Mouse (Mus musculus): ENCODE results near the gene Lclat1.
"Not testable (repeated sequence)": the region's sequence is repeated elsewhere in the genome, so short reads cannot be mapped to it uniquely, and the experiment has no call there.

Lclat1 gene

DNA sequence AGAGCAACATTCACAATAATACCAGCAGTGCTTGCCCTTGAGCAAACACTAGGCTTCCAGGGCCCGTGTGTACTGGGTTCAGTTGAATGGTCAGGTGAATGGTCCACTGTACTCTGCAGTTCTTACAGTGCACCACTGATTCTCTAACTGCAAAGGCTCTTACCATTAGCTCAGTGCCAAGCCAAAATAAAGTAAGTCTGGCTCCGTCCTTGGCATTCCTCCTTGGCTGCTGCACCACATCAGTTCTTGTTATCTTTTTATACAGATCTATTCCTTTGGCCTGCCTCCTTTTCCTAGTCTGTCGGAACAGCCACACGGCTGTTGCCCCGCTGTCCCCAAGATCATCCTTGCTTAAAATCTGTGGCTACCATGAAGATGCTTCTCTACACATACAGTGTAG lies 130.7 kb downstream of the Lclat1 start:
- peak in 1 of 2 experiments; percentile 23 for DNase-seq (ENCODE audit: low spot score in 2 of 2)

DNA sequence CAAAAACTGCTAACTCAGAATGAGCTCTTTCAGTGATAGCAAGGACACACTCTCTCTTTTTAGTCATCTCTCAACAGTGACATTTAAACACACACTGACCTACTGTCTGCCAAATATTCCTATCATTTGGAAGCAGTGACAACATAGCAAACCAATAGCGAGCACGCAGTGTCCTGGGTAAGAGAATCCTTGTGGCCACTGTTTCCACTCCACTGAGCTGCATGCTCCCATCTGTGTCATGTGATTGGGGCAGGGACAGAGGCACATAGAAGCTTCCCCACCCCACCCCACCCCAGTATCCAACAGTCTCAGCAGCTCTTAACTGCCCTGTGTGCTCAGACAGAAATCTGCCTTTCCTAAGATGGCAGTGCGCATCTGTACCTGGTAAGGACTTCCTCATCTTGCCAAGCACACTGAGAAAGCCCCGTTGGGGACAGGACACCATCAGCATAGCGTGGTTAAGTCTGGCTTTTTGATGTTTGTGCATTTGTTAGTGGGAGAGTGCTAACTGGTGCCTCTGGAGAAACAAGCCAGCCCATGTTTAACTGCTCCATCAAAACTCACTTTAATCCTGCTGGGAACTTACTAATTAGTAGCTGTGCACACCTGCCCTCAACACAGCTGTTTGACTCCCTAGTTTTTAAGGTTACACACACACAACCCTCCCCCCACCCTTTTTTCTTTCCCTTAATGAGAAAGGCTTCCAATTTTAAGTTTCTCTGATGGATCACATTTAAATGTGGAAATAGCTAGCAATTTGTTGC lies 133.5 kb downstream of the Lclat1 start:
- DNase-seq (ENCODE audit: low spot score in 2 of 2), result peak in 1 of 2 experiments; percentile 0

DNA sequence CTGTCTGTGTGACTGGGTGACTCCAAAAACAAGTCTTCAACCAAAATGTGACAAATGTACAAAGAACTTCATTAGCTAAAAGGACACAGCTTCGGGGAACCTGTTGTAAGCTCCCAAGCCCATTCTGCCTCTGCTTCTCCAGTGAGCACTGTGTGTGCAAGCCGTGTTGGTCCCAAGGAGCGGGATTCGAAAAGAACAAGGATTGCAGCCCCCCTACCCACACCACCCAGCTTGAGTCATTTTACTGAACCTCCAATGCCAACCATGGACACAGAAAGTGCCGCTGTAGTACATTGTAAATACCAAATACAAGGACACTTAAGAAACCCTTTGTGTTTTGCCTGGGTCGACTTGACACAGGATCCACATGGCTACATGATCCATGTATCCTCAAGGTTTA lies 135.9 kb downstream of the Lclat1 start:
- DNase-seq (ENCODE audit: low spot score in 2 of 2), result no peak

DNA sequence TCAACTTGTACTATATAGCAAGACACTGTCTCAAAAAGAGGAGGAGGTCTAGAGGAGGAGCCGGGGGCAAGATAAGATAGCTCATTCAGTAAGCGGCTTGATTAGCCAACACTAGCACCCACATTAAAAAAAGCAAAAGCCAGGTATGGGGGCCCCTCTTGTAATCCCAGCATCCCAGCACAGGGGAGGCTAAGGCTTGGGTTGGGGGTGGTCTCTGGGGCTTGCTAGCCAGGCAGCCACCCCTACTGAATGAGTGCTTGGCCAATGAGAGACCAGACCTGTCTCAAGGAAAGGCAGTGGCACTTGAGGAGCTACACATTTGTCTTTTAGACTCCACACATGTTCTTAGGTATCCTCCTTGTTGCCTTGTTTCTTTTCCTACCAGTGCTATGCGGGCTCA lies 136.8 kb downstream of the Lclat1 start:
- DNase-seq (ENCODE audit: low spot score in 2 of 2), result no peak

DNA sequence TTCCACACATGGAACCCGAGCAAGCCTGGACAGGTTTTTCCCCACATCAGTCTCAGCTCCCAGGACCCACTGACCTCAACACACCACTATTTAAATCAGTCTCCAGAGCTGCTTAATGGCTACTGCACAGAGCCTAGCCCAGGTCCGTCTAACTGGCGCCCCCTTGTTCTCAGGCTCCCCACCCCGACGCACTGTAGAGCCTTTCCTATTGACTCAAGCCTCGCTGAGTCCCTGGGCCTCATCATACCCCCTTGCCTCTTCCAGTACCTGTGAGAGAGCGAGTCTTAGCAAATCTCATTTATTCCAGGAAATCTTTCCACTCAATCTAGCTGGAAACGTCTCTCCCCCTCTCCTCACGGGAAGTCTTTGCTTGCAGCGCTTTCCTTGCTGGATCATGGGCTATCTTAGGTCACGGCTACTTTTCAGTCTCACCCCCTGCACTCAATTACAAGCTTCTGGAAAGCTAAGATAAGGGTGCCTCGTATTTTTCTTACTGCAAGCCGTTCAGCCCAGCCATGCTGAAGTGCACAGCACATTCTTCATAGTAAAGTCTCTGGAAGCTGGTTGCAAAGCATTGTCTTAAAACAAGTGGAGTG lies 137.4 kb downstream of the Lclat1 start:
- DNase-seq (ENCODE audit: low spot score in 2 of 2), result no peak

DNA sequence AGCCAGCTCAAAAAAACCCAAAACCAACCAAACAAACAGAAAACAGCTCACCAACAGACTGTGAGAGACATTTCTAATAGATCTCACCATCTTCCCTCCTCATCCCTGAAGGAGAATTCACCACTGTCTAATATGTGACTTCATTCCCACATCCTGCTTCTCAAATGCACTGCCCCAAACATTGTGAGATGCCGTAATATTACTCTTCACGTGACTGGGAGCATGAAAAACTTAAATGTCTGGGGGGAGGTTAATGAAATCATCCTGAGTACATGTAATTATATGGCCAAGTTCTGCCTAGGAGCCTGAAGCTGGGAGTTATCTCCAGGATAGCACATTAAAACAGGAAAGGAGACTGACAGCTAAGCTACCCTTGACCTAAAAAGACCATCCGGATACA lies 138.3 kb downstream of the Lclat1 start:
- DNase-seq (ENCODE audit: low spot score in 2 of 2), result no peak

DNA sequence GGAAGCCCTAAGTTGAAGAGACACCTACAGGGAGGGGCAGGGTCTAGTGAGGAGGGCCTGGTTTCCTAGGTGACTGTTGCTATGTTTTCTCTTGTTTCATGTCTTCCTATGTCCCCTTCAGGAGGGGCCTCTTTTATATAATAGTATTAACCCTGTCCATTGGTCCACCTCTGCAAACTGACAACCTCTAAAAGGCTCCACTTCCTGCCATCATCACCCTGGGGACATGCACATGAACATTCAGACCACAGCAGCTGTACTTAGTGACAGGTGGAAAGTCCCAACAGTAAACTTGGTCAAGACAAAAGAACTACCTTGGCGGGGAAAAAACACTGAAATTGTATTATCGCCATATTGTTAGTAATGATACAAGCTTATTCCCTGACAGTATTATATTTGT lies 139.1 kb downstream of the Lclat1 start:
- no peak for DNase-seq (ENCODE audit: low spot score in 2 of 2)

DNA sequence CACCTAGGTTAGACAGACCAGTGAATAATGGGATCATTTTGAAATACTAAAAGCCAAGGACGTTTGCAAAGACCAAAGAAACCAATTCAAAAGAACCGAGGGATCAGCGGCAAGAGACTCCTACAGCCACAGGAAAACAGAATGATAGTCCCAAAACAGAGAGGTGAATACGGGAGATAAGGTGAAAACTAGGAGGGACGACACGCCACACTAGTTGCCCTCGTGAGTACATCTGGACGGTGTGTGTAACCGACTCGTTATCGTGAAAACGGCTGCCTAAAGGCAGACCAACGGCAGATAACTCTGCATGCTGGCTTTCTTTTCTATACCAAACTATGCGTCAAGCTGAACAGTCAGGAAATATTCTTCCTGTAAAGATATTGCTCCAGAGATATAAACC lies 140.0 kb downstream of the Lclat1 start:
- DNase-seq (ENCODE audit: low spot score in 2 of 2), result no peak

DNA sequence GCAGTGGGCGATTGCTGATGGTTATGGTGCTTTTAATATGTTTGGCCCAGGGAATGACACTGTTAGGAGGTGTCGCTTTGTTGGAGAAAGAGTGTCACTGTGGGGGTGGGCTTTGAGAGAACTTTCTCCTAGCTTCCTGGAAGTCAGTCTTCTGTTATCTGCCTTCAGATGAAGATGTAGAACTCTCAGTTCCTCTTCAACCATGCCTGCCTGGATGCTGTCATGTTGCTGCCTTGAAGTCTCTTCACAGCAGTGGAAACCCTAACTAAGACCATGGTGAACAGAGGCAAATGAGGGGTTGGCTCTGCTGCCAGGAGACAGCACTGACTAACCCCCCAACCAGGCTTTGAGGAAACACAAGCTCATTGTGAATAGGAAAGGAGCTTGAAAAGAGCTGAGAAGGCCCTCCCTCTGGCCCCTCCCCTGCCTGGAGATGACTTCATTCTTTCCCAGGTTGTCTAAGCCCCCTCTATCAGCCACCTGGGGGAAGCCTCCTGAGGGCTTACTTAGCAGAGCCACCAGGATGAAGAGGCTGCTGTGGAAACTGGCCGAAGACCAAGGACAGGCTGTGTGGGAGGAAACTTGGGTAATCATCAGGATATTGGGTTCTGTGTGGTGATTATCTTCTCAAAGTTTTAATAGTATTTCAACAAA lies 142.8 kb downstream of the Lclat1 start:
- no peak for DNase-seq (ENCODE audit: low spot score in 2 of 2)

DNA sequence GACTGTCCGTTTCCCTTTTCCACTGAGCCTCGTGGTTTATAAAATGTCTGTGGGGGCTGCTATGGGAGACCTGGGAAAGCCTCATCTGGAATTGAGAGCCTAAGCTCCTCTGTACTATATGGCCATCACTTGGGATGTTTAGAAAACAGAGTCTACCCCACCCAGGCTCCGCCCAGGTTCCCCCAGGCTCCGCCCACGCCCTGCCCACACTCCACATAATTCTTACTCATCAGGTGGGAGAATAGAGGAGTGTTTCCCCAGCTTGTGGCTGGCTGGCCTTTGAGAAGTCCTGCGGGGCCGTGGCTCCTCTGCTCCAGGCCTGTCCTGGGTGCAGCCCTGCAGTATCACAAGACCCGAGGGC lies 143.3 kb downstream of the Lclat1 start:
- no peak for DNase-seq (ENCODE audit: low spot score in 2 of 2)

DNA sequence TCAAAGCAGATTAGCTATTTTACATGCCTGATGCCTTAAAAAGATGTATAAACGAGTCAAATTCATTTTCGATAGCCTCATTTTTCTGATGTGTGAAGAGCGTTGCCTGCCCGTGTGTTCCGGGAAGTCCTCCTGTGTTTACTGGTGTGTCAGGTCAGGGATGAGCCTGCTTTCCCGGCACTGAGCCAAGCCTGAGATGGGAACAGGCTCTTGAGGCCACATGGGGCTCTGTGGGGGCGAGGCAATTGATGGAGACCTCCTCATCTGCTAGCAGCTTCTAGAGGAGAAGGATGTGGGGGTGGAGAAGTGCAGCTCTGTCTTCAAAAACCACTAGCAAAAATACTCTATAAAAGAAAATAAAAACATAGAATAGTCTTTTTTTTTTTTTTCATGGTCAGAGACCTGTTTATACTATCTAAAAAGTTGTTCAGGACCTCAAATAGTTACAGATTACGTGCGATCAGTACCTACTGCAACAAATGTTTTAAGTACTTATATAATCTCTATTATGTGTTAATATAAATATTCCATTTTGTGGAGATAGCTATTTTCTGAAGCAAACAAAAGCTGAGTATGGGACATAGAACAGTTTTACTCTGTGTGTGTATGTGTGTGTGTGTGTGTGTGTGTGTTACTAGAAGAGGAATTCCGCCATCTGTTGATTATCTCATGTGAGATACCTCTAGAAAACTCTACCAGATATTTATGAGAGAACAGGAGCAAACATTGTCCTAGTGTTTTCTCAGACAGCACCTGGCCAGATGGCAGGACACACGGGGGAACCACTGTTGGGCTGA lies 144.2 kb downstream of the Lclat1 start:
- no peak for DNase-seq (ENCODE audit: low spot score in 2 of 2)

DNA sequence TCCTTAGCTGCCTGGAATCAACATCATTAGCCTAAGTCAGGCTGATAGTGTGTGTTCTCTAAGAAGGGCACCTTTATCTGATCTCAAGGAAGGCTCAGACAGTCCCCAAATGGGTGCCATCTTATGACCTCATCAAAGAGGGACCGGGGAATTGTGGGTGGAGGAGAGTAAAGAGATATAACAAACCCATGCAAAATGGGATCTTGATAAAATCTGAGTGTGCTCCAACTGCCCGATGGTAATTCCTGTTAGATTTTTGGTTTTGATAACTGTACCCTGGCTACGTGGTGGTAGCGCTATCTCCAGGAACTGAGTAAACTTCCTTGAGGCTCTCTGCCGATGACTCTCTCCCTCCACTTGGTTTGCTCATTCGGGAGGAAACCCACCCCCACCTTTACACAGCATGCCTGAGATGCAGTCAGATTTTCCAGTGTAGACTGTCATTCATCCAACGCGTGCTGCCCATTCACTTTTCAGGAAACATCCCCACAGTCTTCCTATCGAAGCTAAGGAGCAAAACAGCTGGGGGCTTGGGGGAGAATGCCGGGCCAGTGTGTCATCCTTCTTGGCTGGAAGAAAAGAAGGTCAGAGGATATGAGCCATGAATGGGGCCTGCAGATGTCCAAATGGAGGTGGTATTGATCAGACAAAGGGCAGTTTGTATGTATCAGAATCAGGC lies 145.6 kb downstream of the Lclat1 start:
- DNase-seq (ENCODE audit: low spot score in 2 of 2), result no peak

DNA sequence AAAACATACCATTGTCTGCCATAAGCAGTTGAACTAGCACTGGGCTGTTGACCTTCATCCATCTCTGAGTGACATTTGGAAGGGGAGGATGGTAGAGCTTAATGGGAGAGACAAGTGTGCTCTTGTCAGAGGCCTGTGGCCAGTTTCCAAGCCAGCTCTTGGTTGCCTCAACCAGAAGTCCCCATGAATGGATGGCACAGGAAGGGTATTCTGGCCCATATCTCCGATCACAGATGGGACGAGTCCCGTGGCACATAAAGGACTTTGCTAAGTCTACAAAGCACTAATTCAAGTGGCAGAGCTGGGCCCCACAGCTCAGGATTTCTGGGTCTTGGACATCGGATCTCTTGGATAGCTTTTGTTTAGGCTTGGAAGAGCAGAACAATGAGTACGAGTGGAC lies 148.0 kb downstream of the Lclat1 start:
- DNase-seq (ENCODE audit: low spot score in 2 of 2), result no peak

DNA sequence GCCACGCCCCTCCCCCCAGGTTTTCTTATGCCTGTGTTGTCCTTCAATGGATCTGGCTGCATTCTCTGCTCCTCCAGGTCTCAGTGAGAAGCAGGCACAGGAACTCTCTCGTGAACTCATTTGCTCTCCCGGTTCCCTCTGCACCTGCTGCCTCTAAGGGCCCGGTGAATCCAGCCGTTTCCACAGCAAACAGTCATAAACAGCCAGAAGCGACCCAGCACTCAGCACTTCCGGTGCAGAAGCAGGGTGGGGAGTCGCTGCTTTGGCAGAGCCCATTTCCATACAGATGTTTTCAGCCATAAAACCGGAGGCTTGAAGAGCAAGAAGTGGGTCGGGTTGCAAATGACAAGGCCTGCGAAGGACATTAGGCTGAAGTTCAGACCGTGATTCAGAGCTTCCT lies 150.8 kb downstream of the Lclat1 start:
- DNase-seq (ENCODE audit: low spot score in 2 of 2), result no peak

DNA sequence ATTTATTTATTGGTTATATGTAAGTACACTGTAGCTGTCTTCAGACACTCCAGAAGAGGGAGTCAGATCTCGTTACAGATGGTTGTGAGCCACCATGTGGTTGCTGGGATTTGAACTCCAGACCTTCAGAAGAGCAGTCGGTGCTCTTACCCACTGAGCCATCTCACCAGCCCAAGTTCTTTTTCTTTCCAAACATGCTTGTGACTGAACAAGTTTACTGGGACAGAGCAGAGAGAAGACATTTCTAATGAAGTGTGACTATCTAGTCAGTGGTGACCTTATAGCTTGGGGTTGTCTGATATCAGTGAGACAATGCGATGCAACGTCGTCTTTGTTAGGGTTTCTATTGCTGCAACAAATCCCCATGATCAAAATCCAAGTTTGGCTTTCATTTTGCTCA lies 151.5 kb downstream of the Lclat1 start:
- DNase-seq (ENCODE audit: low spot score in 2 of 2), result not testable (repeated sequence)

DNA sequence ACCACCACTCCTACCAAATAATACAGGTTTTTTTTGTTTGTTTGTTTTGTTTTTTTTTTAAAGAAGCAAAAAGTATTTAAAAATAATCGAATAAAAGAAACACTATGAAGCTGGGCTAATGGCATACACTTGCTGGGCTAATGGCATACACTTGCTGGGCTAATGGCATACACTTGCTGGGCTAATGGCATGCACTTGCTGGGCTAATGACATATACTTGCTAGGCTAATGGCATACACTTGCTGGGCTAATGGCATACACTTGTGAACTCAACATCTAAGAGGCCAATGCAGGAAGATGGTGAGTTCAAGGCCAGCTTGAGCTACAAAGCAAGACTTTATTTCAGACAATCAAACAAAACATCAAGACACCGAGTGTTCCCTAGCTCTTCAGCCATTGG lies 154.8 kb downstream of the Lclat1 start:
- no peak for DNase-seq (ENCODE audit: low spot score in 2 of 2)

DNA sequence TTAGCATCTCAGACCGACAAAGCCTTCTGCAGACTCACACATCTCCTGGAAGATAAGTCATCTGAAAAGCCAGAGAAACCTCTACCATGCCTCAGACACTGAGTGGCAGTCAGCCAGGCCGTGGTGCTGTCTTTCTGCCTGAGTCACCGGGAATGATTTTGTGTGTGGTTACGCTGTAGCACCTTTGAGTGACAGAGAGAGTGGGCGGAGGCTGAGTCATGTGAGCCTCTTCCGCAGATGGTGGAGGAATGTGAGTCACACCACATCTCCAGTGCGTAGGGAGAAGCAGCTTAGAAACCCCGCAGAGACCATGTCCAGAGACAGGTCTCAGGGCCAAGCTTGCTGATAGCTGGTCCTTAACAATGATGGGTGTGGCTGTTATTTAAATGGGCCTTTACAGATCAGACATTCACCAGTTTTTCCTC lies 155.3 kb downstream of the Lclat1 start:
- DNase-seq (ENCODE audit: low spot score in 2 of 2), result no peak

DNA sequence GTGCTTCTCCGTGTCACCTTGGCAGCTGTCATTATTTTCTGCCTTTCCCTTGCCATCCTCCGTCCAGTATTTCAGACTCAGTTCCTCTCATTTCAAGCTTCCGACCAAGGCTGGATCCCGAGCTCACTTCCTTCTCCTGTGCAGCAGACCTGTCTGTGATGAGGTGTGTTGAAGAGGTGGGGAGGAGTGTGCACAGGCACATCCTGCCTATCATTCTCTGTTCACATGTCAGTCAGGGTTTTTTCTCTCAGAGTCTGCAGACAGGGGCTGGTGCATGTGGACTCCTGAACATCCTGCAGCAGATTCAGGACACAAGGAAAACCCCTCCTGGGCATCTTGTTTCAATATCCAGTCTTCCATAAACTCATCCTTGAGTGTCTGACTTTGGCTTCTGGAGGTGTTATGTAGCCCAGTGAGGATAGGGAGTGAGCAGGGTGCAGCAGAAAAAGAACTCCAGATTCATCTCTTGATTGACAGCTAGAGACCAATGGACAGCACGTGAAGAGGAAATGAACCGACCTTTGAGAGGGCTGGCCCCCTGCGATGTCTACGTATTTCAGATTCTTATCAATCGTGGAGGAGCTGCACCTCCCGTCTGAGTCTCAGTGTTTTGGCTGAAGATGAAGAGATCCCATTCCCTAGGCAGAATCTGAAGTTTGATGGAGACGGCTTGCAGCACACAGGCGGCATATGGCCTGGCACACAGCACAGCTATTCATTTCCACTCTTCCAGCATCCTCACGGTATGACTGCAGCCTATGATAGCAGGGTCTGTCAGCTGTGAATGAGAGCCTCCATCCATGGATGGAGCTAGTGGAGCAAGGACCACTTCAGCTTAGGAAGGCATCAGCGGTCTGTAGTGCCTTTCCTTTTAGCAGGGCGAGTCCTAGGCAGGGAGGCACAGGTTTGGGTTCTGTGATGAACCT lies 163.3 kb downstream of the Lclat1 start:
- no peak for DNase-seq (ENCODE audit: low spot score in 2 of 2)

DNA sequence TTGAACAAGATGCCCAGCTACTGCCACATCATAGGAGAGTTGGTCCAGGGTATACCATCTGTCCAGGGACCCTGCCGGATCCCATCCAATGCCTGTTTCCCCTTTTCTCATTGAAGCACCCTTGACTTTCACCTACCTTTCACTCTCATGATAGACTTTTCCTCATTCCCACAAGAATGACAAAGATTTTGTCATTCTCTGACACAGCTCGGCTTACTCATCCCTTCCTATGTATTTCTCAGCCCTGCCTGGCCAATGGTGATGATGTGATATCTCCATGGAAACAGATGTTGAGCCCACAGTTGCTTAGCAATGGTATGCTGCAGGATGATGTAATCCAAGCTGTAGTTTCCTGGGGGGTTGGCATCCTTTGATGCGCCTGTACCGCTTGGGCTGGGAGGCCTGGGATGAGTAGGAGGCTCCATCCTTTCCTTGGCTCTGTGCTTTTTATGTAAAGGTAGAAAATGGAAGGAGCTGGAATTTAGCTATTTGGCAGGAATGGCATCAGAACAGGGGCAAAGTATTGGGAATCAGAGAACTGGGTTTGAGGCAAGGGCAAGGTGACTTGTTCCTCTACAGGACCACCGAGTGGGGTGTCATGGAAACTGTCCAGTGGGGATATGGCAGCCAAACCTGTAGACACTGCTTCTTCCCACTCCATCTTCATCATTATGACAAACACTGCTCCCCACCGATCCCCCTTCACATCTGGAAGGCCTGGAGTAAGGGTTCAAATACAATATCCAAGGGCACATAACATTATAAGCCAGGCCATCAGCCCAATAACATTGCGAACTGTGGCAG lies 164.2 kb downstream of the Lclat1 start:
- no peak for DNase-seq (ENCODE audit: low spot score in 2 of 2)

DNA sequence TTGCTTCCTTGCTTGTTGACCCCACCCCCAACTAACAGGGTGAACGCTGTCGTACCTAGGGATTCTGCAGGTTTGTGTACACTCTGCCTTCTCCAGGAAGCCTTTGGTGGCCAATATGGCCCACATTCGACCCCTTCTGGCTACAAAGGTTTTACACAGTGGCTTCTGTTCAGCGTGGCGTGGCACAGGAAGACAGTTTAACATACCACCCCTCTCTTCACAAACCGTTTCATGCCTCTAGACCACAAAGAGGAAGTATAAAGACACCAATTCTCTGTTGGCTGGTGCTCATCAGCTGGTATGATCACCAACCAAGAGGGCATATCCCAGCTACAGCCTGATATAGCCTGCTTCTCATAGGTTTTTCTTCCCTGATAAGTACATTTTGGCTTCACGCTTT lies 166.0 kb downstream of the Lclat1 start:
- no peak for DNase-seq (ENCODE audit: low spot score in 2 of 2)

Data from urinary bladder, postnatal 4 days (tissue).